Mouse (Mus musculus): ENCODE data around the gene H2-Ob. TPM values are rescaled to one million over a fixed set of nuclear protein-coding genes. Genes with fewer than 3 reads are reported as not detected.
A peak's percentile ranks its signal among the peaks of the same experiment; 100 is the strongest.

H2-Ob gene
- total and polyA plus RNA-seq, 3 experiments, result 13.7 to 31.9 (median 19.9) TPM

GRCm38 (mm10) chr17:34257594-34258375 is 19.1 kb downstream of the H2-Ob start, which contains the start of gene H2-Ab1 (continued):
- TF ChIP-seq KAT2A (IDR thresholded peaks at IDR 0.05; ENCODE audit: insufficient replicate concordance, low read length), result no peak
- no peak for TF ChIP-seq CHD1 (IDR thresholded peaks at IDR 0.05; ENCODE audit: low read depth, low read length)
- TF ChIP-seq ZNF384 (IDR thresholded peaks at IDR 0.05; ENCODE audit: low read depth, low read length), result no peak
- TF ChIP-seq GABPA (IDR thresholded peaks at IDR 0.05; ENCODE audit: insufficient replicate concordance, low read depth, low read length), result no peak
- peak; percentile 82 for TF ChIP-seq NRF1 (IDR thresholded peaks at IDR 0.05; ENCODE audit: low read depth, low read length)
- TF ChIP-seq USF1 (IDR thresholded peaks at IDR 0.05; ENCODE audit: low read depth, low read length), result no peak
- peak; percentile 72 for TF ChIP-seq ETS1 (conservative IDR thresholded peaks at IDR 0.05; ENCODE audit: low read depth, low read length)
- no peak for TF ChIP-seq E2F4 (IDR thresholded peaks at IDR 0.05; ENCODE audit: insufficient replicate concordance, low read depth, low read length)
- TF ChIP-seq BHLHE40 (IDR thresholded peaks at IDR 0.05; ENCODE audit: low read depth, low read length), result peak; percentile 60; the same call in 1 of the 2 replicates
- peak; percentile 42; the same call in 1 of the 2 replicates for TF ChIP-seq MAX (IDR thresholded peaks at IDR 0.05; ENCODE audit: low read length)

GRCm38 (mm10) chr17:34260551-34260950 is 21.8 kb downstream of the H2-Ob start:
- no peaks in the 10 kb centered on the region for H3K27me3 ChIP-seq (replicated peaks)
- no peak overlapping the region for H3K4me3 ChIP-seq (replicated peaks in 1 of 3; ENCODE audit: low read depth in 2 of 3, low read length in 2 of 3, poor library complexity in 1 of 3)
- peaks cover 3% of the 10 kb centered on the region for H3K9me3 ChIP-seq (replicated peaks; ENCODE audit: low read length)
- TF ChIP-seq USF2 (conservative IDR thresholded peaks at IDR 0.05; ENCODE audit: low read depth, low read length) (no peak), USF1 (IDR thresholded peaks at IDR 0.05; ENCODE audit: low read depth, low read length) (no peak), ZC3H11A (IDR thresholded peaks at IDR 0.05; ENCODE audit: low read depth, low read length) (no peak), RAD21 (IDR thresholded peaks at IDR 0.05; ENCODE audit: low read depth, low read length) (no peak), ELF1 (IDR thresholded peaks at IDR 0.05; ENCODE audit: low read depth, low read length) (no peak), MAFK (IDR thresholded peaks at IDR 0.05; ENCODE audit: insufficient replicate concordance, low read length) (no peak), HCFC1 (IDR thresholded peaks at IDR 0.05; ENCODE audit: low read depth, low read length) (no peak), MAZ (IDR thresholded peaks at IDR 0.05; ENCODE audit: low read depth, low read length) (no peak), POLR2A (IDR thresholded peaks at IDR 0.05; ENCODE audit: low read depth, low read length) (no peak), ZNF384 (IDR thresholded peaks at IDR 0.05; ENCODE audit: low read depth, low read length) (no peak), ZKSCAN1 (IDR thresholded peaks at IDR 0.05; ENCODE audit: borderline replicate concordance, low read depth, low read length) (no peak), JUND (conservative IDR thresholded peaks at IDR 0.05; ENCODE audit: low read depth, low read length) (no peak), E2F4 (IDR thresholded peaks at IDR 0.05; ENCODE audit: insufficient replicate concordance, low read depth, low read length) (no peak)
- no peak overlapping the region for H3K4me2 ChIP-seq (ENCODE audit: insufficient read depth, low read depth, poor library complexity, severe bottlenecking)
- no peak overlapping the region for H3K27ac ChIP-seq (ENCODE audit: insufficient read depth, low read depth)
- dilution Hi-C loops (cut with MboI; ENCODE audit: extremely low pct_ligation_motif_present, extremely low pct_unique_long_range_greater_than_20kb, low sequenced_read_pairs) (no loop called here), in situ Hi-C loops (cut with MboI; ENCODE audit: low pct_ligation_motif_present, low pct_unique_long_range_greater_than_20kb, low sequenced_read_pairs) (no loop called here)
- no peak for DNase-seq (ENCODE audit: extremely low read depth)
- H3K4me1 ChIP-seq (ENCODE audit: control insufficient read depth in 1 of 2, insufficient read depth in 2 of 2), result peaks cover 10 to 56% of the 10 kb centered on the region in 2 experiments
- no peak overlapping the region for H3K9ac ChIP-seq (ENCODE audit: insufficient read depth, low read depth)
- peaks cover 0 to 13% of the 10 kb centered on the region in 2 experiments for H3K36me3 ChIP-seq (replicated peaks in 1 of 2; ENCODE audit: control insufficient read depth in 1 of 2, insufficient read depth in 1 of 2, low read length in 1 of 2)
- H3K79me2 ChIP-seq (replicated peaks; ENCODE audit: control insufficient read depth, extremely low read depth, insufficient read depth, poor library complexity, severe bottlenecking), result peaks cover 9% of the 10 kb centered on the region; the same call in 1 of the 2 replicates

Data from CH12.LX (cell line).